Mouse (Mus musculus) Patski (cell line): Measurements from ENCODE around the gene Cdh15. TPM values are rescaled to one million over a fixed set of nuclear protein-coding genes. Genes with fewer than 3 reads are reported as not detected.

Experiments
- ATAC-seq: fragments of 100-300 bp; one replicate; pipeline ENCODE4 v1.8.0; 2021
- CTCF ChIA-PET: fragments of 350-600 bp; sonication (Branson Sonifier 250); formaldehyde crosslinking; loops from one replicate; lab custom pipeline; 2022; ENCODE audit warnings: inconsistent platforms; lab: Charles Lee
- POLR2A ChIA-PET: fragments of 350-600 bp; sonication (Branson Sonifier 250); formaldehyde crosslinking; loops from one replicate; lab custom pipeline; 2022; ENCODE audit warnings: antibody characterized with exemption, inconsistent platforms; lab: Charles Lee
- DNase-seq: peaks from one replicate; pipeline ENCODE4 v3.0.0-alpha.2; 2011; ENCODE audit warnings: low read depth, low spot score
- H3K27me3 ChIP-seq: fragments of 371-371 bp; one replicate; pipeline ENCODE4 v1.5.1; 2021
- CTCF ChIP-seq: fragments of 100-300 bp; IDR thresholded peaks from one replicate; pipeline ENCODE4 v1.5.1; 2021
- in situ Hi-C: fragments of 300-500 bp; cut with MboI; formaldehyde crosslinking; loops from 3 replicates; pipeline ENCODE4 v1.11.1; 2018; ENCODE audit warnings: low pct_unique_long_range_greater_than_20kb, mixed read lengths
- polyA plus RNA-seq: library from polyadenylated mRNA; unstranded; gene quantifications from one replicate; pipeline ENCODE4 v1.2.3, GENCODE M21; 2021

The Cdh15 gene
- 0.12 TPM for polyA plus RNA-seq

DNA sequence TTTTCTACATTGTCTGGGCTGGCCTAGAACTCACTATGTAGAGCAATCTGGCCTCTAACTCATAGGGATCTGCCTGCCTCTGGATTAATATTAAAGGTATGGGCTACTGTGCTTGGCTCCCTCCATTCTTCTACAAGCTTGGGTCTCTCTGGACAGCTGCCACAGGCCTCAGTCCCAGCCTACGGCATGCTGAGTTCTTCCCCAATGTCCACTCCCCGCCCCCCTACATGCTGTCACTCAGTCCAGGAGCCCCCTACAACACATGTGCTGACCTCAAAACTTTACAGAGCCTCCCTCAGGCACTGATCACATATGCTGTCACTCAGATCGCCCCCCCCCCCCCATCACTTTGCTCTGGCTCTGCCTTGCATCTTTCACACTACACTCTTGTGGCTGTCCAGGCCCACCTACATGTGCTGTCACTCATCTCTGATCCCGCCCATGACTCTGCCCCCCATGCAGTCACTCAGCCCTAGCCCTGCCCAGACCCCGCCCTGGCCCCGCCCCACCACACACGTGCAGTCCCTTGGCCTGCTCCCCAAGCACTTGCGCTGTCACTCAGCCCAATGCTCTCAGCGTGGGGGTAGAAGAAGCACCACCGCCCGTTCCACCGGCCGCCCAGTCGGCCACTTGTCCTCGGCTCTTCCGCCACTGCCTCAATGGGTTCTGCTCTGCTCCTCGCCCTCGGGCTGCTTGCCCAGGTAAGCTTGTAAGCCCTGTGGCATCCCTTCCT lies at the start of gene Cdh15:
Cdh15 (plus strand) TSS at position 138 of the 733 bp plus-strand sequence.
- in situ Hi-C loops = no loop called here
- CTCF ChIA-PET = no interaction called here

DNA sequence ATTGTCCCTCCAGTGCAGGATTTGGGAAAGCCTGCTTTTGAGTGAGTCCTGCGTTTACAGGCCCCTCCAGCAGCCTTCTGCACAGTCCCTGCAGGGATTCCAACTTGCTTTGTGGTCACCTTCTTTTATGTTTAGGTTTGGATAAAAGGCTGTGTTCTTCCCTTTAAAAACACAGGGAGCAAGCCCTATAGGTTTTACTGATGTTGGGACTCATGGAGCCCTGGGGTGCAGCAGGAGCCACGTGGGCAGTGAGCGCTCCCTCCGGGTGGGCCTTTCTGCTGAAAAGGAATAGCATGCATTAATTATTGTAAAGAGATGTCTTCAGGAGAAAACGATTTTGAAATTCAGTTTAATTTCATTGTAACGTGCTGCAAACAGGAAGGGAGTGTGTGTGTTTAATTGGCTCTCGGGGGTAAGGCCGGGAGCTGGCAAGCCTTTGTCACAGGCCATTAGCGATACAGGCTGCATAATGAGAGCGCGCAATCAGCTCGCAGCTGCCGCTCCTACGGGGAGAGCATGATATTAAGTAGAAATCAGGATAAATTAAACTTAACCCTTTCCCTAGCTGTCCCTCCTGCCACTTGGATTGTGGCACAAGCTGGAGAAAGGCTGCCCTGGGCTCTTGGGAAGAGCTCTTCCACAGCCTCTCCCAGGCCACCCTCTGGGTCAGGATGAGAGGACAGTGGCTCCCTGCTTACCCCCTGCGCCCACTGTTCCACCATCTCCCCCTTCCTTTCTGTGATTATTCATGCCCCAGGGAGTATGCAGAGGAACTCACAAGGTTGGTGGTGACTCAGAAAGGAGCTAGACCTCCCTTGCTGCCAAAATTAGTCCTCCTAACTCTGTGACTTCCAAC lies 43.6 kb upstream of the Cdh15 start:
- in situ Hi-C loops = no loop called here
- DNase-seq = no peak
- no peak for ATAC-seq
- H3K27me3 ChIP-seq = no peaks in the 10 kb centered on the region
- ChIA-PET POLR2A (interaction anchor here (0.9 kb wide), 1 partner anchor 10 kb away, joined by 3 read pairs; no protein-coding TSS in a partner anchor), CTCF (interaction anchor here (1.0 kb wide), 1 partner anchor 31 kb away, joined by 3 read pairs; no protein-coding TSS in a partner anchor)
- no peak for TF ChIP-seq CTCF

More for the DNA sequence above, at the start of gene Cdh15:
- POLR2A ChIA-PET = no interaction called here
- H3K27me3 ChIP-seq = peaks cover 35% of the 10 kb centered on the region
- TF ChIP-seq CTCF = no peak
- ATAC-seq = no peak
- DNase-seq = no peak

DNA sequence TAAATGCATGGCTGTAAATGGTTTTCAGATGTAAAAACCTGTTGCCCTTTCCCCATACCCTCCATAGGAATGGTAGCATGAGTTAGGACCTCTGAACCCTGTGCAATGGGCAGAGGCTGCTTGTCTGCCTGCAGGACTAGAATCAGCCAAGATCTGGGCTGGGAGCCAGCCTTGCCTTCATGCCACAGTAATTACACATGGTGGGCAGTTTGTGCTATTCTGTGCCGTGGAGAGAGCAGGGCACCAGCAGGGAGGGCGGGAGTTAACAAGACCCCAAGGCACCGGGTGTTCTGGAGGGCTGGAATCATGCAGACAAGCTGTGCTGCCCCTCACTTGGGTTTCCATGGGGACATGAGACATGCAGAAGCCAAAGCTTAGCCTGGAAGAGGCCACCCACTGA lies 42.4 kb upstream of the Cdh15 start:
- no peak for TF ChIP-seq CTCF
- CTCF ChIA-PET = no interaction called here
- POLR2A ChIA-PET = interaction anchor here (0.5 to 0.6 kb wide), 2 partner anchors 22 to 27 kb away, joined by 3 to 4 read pairs; no protein-coding TSS in a partner anchor
- ATAC-seq (no peak), DNase-seq (no peak)
- in situ Hi-C loops = no loop called here
- no peaks in the 10 kb centered on the region for H3K27me3 ChIP-seq

DNA sequence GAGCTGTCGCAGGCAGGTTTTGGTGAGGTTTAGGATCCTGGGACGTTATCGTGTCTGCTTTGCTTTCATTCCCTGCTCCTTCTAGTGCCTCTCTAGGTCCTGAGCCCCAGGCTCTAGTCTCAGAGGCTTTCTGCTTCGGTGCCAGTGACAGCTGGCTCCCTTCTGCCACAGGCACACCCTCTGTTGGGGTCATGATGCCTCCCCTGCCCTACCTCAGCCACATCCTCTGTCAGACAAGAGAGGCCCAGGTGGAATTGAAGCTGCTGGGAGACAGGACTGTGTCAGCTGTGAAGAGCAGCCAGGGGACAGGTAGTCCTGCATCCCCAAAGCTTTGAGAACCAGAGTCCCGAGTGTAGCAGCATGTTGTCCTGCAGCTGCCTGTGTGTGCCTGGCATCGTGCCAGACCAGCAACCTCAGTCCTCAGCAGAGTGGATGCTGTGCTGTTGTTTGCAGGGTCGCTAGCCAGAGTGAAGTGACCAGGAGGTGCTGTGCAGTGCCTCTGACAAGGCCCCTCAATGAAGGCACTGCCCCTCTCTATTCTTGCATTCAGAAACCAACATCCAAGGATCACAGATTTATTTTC lies 40.7 kb upstream of the Cdh15 start:
- in situ Hi-C loops = no loop called here
- no peak for TF ChIP-seq CTCF
- POLR2A ChIA-PET = no interaction called here
- no peak for DNase-seq
- no peak for ATAC-seq
- no peaks in the 10 kb centered on the region for H3K27me3 ChIP-seq
- CTCF ChIA-PET = interaction anchor here (1.0 kb wide), 1 partner anchor 27 kb away, joined by 3 read pairs; no protein-coding TSS in a partner anchor

DNA sequence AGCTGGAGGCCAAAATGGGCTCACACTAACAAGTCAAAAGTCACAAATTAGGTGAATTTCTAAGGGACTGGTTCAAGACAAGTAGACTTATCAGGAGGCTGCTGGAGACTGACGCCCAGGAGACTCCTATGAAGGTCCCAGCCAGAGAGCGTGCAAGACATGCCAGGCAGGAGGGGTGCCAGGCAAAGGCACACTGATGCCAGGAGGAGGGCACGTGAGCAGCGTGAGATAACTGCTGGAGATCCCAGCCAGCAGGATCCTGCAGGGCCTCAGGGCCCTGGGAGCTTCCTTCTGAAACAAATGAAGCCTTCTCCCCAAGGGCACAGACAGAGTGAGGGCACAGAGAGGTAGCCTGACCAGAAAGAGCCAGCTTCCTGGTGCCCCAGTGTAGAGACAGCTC lies 39.9 kb upstream of the Cdh15 start:
- ChIA-PET CTCF (no interaction called here), POLR2A (no interaction called here)
- H3K27me3 ChIP-seq = no peaks in the 10 kb centered on the region
- in situ Hi-C loops = no loop called here
- DNase-seq (no peak), ATAC-seq (no peak)
- no peak for TF ChIP-seq CTCF

DNA sequence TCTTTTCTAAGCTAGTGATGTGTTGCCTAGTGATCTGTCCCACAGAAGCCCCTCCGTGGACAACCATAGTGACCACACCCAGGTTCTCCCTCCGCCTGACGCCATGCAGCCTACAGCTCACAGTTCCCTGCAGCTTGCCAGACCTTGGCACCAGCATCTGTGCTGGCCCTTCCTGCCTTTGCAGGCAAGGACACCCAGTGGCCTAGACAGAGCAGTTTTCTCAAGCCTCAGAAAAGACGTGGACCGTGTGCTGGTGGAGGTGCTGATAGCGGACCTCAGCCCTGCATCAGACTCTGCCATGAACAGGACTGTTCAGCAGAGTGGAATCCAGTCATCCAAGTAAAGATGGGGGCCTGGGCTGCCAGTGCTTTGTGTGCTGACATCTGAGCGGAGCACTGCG lies 37.4 kb upstream of the Cdh15 start:
- ATAC-seq (no peak), DNase-seq (no peak)
- no peaks in the 10 kb centered on the region for H3K27me3 ChIP-seq
- in situ Hi-C loops = no loop called here
- POLR2A ChIA-PET = no interaction called here
- CTCF ChIA-PET = no interaction called here
- no peak for TF ChIP-seq CTCF

DNA sequence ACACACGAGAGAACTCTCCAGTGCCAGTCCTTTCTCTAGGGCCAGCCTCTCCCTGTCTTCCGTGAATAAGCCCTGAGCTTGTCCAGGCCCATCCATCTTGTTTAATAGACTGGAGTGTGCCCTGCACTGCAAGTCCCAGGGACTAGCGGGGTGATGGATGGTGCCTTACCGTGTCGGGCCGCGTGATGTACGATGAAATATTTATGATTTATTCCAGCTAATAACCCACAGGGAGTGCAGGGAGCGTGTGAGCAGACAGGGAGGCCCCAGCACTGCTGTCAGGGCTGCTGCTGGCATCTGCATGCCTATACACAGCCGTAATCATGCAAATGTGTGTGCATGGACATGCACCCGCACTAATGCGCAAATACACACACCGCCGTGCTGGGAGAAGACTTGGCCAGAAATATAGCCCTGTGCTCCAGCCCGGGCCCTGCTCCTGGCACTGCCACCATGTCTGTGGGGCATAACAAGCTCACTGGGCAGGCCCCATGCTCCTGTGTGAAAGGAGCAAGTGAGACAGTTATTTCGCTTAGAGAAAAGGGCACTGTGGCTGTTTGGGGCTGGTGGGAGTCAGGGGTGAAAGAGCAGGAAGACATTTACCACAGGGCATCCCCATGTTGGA lies 35.8 kb upstream of the Cdh15 start:
- H3K27me3 ChIP-seq = no peaks in the 10 kb centered on the region
- no peak for TF ChIP-seq CTCF
- POLR2A ChIA-PET = interaction anchor here (1.5 to 1.7 kb wide), 2 partner anchors 8 to 18 kb away, joined by 3 to 4 read pairs; no protein-coding TSS in a partner anchor
- no peak for DNase-seq
- in situ Hi-C loops = no loop called here
- no peak for ATAC-seq
- CTCF ChIA-PET = interaction anchor here (1.7 kb wide), 1 partner anchor 14 kb away, joined by 4 read pairs; no protein-coding TSS in a partner anchor

DNA sequence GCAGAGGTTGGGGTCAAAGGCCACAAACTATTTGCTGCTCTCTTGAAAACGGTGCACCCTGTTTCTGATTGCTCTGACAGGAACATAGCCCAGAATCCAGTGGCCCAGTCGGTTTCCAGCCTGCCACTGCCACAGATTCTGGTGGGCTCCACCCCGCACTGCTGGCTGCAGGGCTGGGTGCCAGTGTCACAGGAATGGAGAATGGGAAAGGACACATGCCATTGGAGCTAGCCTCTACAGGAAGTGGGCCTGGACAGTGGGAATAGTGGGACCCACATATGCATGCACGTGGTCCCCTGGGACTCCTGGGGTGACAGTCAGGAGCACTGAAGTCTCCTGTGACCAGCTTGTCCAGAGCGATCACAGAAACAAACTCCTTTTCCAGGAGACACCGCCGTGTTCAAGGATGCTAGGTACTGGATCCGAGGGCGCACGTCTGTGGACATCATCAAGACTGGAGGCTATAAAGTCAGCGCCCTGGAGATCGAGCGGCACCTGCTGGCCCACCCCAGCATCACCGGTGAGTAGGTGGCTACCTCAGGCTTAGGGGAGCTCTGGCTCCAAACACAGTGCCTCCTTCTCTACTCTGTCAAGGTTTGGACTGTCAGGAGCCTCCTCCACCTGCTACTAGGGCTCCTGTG lies 35.0 kb upstream of the Cdh15 start:
- CTCF ChIA-PET = interaction anchor here (1.7 kb wide), 1 partner anchor 15 kb away, joined by 4 read pairs; no protein-coding TSS in a partner anchor

DNA sequence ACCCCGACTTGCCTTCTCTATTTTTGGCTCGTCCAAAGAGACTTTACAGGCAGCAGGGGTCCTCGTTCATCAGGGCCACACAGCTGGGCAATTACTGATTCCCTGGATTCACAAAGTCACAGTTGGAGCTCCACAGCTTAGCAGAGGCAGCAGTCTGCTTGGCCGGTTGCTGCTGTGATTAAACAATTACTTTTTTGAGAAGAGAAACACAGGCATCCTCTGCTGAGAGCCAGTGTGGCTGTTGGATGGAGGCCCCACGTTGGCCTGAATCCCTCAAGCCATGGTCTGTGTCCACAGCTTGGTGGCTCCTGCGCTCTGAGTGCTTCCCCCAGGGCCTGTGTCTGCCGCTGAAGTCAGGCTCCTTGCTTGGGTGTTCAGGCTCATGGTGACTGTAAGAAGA lies 33.2 kb upstream of the Cdh15 start:
- no peak for ATAC-seq
- ChIA-PET CTCF (no interaction called here), POLR2A (no interaction called here)
- no peak for DNase-seq
- no peaks in the 10 kb centered on the region for H3K27me3 ChIP-seq
- in situ Hi-C loops = no loop called here
- no peak for TF ChIP-seq CTCF

More for the DNA sequence above, 35.0 kb upstream of the Cdh15 start:
- DNase-seq (no peak), ATAC-seq (no peak)
- TF ChIP-seq CTCF = no peak
- H3K27me3 ChIP-seq = no peaks in the 10 kb centered on the region
- POLR2A ChIA-PET = no interaction called here
- in situ Hi-C loops = no loop called here
